Mouse (Mus musculus): ENCODE measurements around the gene Mtmr4. TPM values are rescaled to one million over a fixed set of nuclear protein-coding genes. Genes with fewer than 3 reads are reported as not detected.

The Mtmr4 gene
- polyA plus RNA-seq, 1 experiment = 29.3 TPM

- H3K4me1 ChIP-seq (ENCODE audit: control insufficient read depth, insufficient read depth, low read length) = peaks cover 9% of the 10 kb centered on the region; the same call in 1 of the 2 replicates
- no peak overlapping the region for H3K4me3 ChIP-seq (ENCODE audit: insufficient read depth, low read length)
- no peak overlapping the region for H3K27ac ChIP-seq (ENCODE audit: insufficient read depth, low read length)
- TF ChIP-seq CTCF (IDR thresholded peaks at IDR 0.05; ENCODE audit: borderline replicate concordance, insufficient read depth, low read length) (no peak), POLR2A (IDR thresholded peaks at IDR 0.05; ENCODE audit: low read depth, low read length) (no peak)
Measured at GRCm38 (mm10) chr11:87581161-87581865, 10.6 kb upstream of the Mtmr4 start.

DNA sequence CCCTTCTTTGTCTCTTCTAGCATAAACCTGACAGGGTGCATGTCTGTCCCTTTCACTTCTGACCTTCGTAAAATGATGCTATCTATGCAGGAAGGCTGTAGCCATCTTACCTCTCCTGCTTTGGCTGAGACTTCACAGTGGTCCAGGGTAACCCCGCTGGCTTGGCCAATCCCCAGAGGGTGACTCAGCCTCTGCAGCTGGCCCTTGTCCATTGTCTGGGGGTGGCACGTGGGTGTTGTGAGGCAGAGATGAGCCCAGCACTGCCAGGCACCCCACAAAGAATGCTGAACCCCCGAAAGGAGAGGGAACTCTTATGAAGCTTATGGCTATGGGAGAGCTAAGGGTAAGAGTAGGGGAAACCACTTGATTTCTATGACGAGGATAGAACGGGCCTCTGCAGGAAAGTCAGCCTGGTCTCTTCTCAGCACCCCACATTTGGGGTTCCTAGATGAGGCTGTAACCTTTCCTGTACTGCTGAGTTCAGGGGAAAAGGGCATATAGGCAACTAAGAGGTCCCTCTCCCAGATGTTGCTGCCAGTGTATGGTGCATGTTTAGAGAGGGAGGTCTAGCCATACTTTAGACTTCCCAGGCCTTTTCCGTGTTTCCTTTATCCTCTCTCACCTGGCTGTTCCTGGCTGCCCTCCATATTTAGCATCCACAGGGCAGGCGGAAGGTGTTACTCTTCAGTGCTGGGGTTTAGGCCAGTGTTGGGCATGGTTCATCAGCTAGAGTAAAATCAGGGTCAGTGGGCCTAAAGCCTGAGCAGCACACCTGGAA is 9.8 kb upstream of the Mtmr4 start:
- H3K4me3 ChIP-seq (ENCODE audit: insufficient read depth, low read length) = no peak overlapping the region
- peaks cover 9% of the 10 kb centered on the region; the same call in 1 of the 2 replicates for H3K4me1 ChIP-seq (ENCODE audit: control insufficient read depth, insufficient read depth, low read length)
- H3K27ac ChIP-seq (ENCODE audit: insufficient read depth, low read length) = no peak overlapping the region
- TF ChIP-seq CTCF (IDR thresholded peaks at IDR 0.05; ENCODE audit: borderline replicate concordance, insufficient read depth, low read length) (no peak), POLR2A (IDR thresholded peaks at IDR 0.05; ENCODE audit: low read depth, low read length) (no peak)

- TF ChIP-seq CTCF (IDR thresholded peaks at IDR 0.05; ENCODE audit: borderline replicate concordance, insufficient read depth, low read length) (no peak), POLR2A (IDR thresholded peaks at IDR 0.05; ENCODE audit: low read depth, low read length) (no peak)
- Histone ChIP-seq H3K4me1 (ENCODE audit: control insufficient read depth, insufficient read depth, low read length) (peaks cover 9% of the 10 kb centered on the region; the same call in 1 of the 2 replicates), H3K4me3 (ENCODE audit: insufficient read depth, low read length) (no peak overlapping the region), H3K27ac (ENCODE audit: insufficient read depth, low read length) (no peak overlapping the region)
Measured at GRCm38 (mm10) chr11:87583291-87584034, 8.5 kb upstream of the Mtmr4 start.

- Histone ChIP-seq H3K4me1 (ENCODE audit: control insufficient read depth, insufficient read depth, low read length) (peaks cover 9% of the 10 kb centered on the region; the same call in 1 of the 2 replicates), H3K27ac (ENCODE audit: insufficient read depth, low read length) (peak overlapping the region; percentile 62; the same call in 1 of the 2 replicates)
- no peak for TF ChIP-seq POLR2A (IDR thresholded peaks at IDR 0.05; ENCODE audit: low read depth, low read length)
- TF ChIP-seq CTCF (IDR thresholded peaks at IDR 0.05; ENCODE audit: borderline replicate concordance, insufficient read depth, low read length) = no peak
Measured at GRCm38 (mm10) chr11:87584711-87585505, 7.1 kb upstream of the Mtmr4 start.

DNA sequence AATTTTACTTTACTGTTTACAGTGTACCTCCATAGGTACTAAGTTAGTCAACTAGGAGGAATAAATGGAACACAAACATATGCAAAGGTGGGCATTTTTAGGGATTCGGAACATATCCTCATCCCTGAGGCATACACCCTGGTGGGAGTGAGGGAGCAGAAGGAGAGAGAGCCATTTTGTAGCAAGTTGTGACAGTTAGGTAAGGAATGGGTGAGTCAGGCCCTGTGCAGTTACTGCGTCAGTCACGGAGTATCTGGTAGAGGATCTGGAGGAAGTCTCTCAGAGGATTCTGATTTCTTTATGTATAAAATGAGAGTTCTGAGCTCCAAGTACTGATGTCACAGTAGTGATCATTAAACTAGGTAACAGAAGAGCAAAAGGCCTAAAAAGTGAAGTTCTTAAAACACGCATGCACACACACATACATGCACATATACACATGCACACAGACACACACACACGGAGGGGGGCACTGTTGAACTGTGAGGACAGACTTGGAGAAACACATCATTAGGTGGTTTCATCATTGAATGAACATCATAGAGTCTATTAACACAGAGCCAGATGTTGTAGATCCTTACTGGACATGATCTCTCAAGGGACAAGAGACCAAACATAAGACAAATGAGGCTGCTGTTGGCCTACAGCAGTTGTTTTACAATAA is 4.6 kb upstream of the Mtmr4 start:
- Histone ChIP-seq H3K4me1 (ENCODE audit: control insufficient read depth, insufficient read depth, low read length) (peaks cover 6% of the 10 kb centered on the region; the same call in 1 of the 2 replicates), H3K4me3 (ENCODE audit: insufficient read depth, low read length) (no peak overlapping the region), H3K27ac (ENCODE audit: insufficient read depth, low read length) (peak overlapping the region; percentile 57)
- TF ChIP-seq POLR2A (IDR thresholded peaks at IDR 0.05; ENCODE audit: low read depth, low read length) (no peak; the same call in 1 of the 2 replicates), CTCF (IDR thresholded peaks at IDR 0.05; ENCODE audit: borderline replicate concordance, insufficient read depth, low read length) (no peak)

More at GRCm38 (mm10) chr11:87584711-87585505, 7.1 kb upstream of the Mtmr4 start:
- no peak overlapping the region for H3K4me3 ChIP-seq (ENCODE audit: insufficient read depth, low read length)

DNA sequence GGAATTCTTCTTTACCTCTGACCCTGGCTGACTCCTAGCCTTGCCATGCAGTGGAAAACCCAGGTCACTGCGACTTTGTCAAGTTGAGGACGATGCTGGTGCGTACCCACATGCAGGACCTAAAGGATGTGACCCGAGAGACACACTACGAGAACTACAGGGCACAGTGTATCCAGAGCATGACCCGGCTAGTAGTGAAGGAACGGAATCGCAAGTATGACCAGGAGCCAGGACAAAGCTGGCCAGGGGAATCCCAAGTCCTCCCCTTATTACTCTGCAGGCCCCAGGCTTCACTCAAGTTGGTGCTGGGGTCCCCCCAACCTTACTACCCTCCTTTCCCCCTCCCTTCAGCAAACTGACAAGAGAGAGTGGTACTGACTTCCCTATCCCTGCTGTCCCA is 2.4 kb upstream of the Mtmr4 start:
- peaks cover 10% of the 10 kb centered on the region for H3K4me1 ChIP-seq (ENCODE audit: control insufficient read depth, insufficient read depth, low read length)
- TF ChIP-seq POLR2A (IDR thresholded peaks at IDR 0.05; ENCODE audit: low read depth, low read length) (peak; percentile 41), CTCF (IDR thresholded peaks at IDR 0.05; ENCODE audit: borderline replicate concordance, insufficient read depth, low read length) (no peak)
- H3K4me3 ChIP-seq (ENCODE audit: insufficient read depth, low read length) = no peak overlapping the region
- H3K27ac ChIP-seq (ENCODE audit: insufficient read depth, low read length) = no peak overlapping the region

DNA sequence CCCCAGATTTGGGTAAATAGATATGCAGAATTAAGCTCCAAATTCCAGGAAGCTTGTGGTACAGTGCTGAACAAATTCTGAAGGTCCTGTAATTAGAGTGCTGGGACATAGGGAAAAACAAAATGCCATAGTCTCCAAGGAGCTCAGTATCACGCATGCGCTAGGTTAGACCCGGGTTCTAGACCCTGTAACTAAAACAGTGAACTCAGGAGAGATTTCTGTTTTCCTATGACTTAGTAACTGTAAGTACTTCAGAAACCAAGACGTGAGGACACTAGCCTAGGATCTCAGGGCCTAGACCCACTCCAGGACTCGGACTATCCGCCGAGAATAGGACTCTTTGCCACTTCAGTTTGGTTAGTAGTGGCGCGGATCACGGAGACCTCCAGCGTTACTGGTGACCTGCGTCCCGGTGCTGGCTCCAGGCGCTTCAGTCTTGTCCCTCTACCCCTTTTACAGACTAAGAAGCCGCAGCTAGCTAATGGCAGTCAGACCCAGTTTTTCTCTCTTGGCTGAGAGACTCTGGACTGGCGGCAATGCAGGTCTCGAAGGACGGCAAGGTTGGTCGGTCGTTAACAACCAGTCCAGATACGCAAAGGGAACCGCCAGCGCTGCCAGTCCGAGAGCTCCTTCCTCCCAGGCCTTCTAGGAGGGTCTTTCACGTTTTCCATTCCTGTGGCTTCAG is 979 bp upstream of the Mtmr4 start:
- H3K4me3 ChIP-seq (ENCODE audit: insufficient read depth, low read length) = peak overlapping the region; percentile 83
- H3K27ac ChIP-seq (ENCODE audit: insufficient read depth, low read length) = peak overlapping the region; percentile 88
- peaks cover 10% of the 10 kb centered on the region for H3K4me1 ChIP-seq (ENCODE audit: control insufficient read depth, insufficient read depth, low read length)
- TF ChIP-seq CTCF (IDR thresholded peaks at IDR 0.05; ENCODE audit: borderline replicate concordance, insufficient read depth, low read length) (no peak), POLR2A (IDR thresholded peaks at IDR 0.05; ENCODE audit: low read depth, low read length) (no peak; the same call in 1 of the 2 replicates)

GRCm38 (mm10) chr11:87592354-87592695 is 363 bp downstream of the Mtmr4 start:
- Histone ChIP-seq H3K27ac (ENCODE audit: insufficient read depth, low read length) (peak overlapping the region; percentile 84), H3K4me3 (ENCODE audit: insufficient read depth, low read length) (peak overlapping the region; percentile 73), H3K4me1 (ENCODE audit: control insufficient read depth, insufficient read depth, low read length) (peaks cover 10% of the 10 kb centered on the region)
- TF ChIP-seq POLR2A (IDR thresholded peaks at IDR 0.05; ENCODE audit: low read depth, low read length) (peak; percentile 8; the same call in 1 of the 2 replicates), CTCF (IDR thresholded peaks at IDR 0.05; ENCODE audit: borderline replicate concordance, insufficient read depth, low read length) (no peak)

Measured in embryonic fibroblast, embryonic 13.5 days (primary cell).